Mouse (Mus musculus) hindbrain, embryonic 12.5 days (tissue): ENCODE results near the gene Nxnl1. TPM values are rescaled to one million over a fixed set of nuclear protein-coding genes. Genes with fewer than 3 reads are reported as not detected.

ENCODE experiments used
- ATAC-seq: fragments of 200-750 bp; cut with Nextera tagmentation; 2 replicates; pipeline ENCODE4 v1.8.0; 2017; ENCODE audit warnings: moderate TSS enrichment; ENCODE audit not compliant: low FRiP score
- H3K27ac ChIP-seq: fragments of 300-500 bp; sonication (generic); 2 replicates; pipeline ENCODE4 v1.5.1; 2016; ENCODE audit warnings: mild to moderate bottlenecking
- H3K27me3 ChIP-seq: fragments of 300-500 bp; sonication (generic); 2 replicates; pipeline ENCODE4 v1.6.1; 2016; ENCODE audit warnings: mild to moderate bottlenecking
- H3K36me3 ChIP-seq: fragments of 300-500 bp; sonication (generic); 2 replicates; pipeline ENCODE4 v1.6.1; 2016; ENCODE audit warnings: mild to moderate bottlenecking
- H3K4me1 ChIP-seq: fragments of 300-500 bp; sonication (generic); 2 replicates; pipeline ENCODE4 v1.6.1; 2016
- H3K4me2 ChIP-seq: fragments of 300-500 bp; sonication (generic); replicated peaks from 2 replicates; pipeline ENCODE4 v1.6.1; 2016; ENCODE audit warnings: mild to moderate bottlenecking
- H3K4me3 ChIP-seq: fragments of 300-500 bp; sonication (generic); 2 replicates; pipeline ENCODE4 v1.5.1; 2016; ENCODE audit warnings: mild to moderate bottlenecking
- H3K9ac ChIP-seq: fragments of 300-500 bp; sonication (generic); 2 replicates; pipeline ENCODE4 v1.6.1; 2016; ENCODE audit warnings: mild to moderate bottlenecking, moderate library complexity
- H3K9me3 ChIP-seq: fragments of 300-500 bp; sonication (generic); replicated peaks from 2 replicates; pipeline ENCODE4 v1.6.1; 2016; ENCODE audit warnings: mild to moderate bottlenecking
- WGBS: fragments of 180-500 bp; shearing (Covaris S2); methylation state at CpG from one replicate; pipeline ENCODE4 v1.1.7; 2016; 5-methylcytosine and 5-hydroxymethylcytosine counted together
- polyA plus RNA-seq: library from polyadenylated mRNA; unstranded; fragments of >200 nt; fragmentation: Nextera tagmentation; extraction: Ambion mirVana; gene quantifications from 2 replicates; pipeline ENCODE4 v1.2.1, GENCODE M21; 2016

Nxnl1 gene
- polyA plus RNA-seq, 1 experiment from 2014 or later: not detected

DNA sequence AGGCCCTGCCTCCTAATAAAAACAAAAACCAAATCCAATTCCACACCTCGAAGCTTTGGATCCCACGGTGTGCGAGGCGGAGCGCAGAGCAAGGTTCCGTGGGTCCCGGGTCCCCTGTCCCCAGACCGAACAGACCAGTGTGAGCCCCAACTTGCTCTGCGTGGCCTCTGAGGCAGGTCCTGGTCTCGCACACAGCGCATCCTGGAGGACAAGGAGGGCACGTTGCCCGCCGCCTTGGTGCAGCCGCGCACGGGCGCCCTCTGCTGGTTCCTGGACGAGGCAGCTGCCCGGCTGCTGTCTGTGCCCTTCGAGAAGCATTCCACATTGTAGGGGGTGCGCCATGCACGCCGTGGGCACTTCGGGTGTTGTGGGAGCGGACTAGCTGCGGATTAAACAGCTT lies 29.5 kb upstream of the Nxnl1 start:
- H3K4me1 ChIP-seq: peaks cover 18% of the 10 kb centered on the region
- ATAC-seq: no peak
- WGBS: 7% methylated on average over 27 of the region's 27 CpGs
- H3K27me3 ChIP-seq: peaks cover 15% of the 10 kb centered on the region
- H3K9ac ChIP-seq: no peak overlapping the region
- H3K9me3 ChIP-seq: no peaks in the 10 kb centered on the region
- H3K36me3 ChIP-seq: peaks cover 3% of the 10 kb centered on the region; the same call in 1 of the 2 replicates
- H3K4me2 ChIP-seq: no peak overlapping the region
- H3K27ac ChIP-seq: no peak overlapping the region
- no peak overlapping the region for H3K4me3 ChIP-seq

DNA sequence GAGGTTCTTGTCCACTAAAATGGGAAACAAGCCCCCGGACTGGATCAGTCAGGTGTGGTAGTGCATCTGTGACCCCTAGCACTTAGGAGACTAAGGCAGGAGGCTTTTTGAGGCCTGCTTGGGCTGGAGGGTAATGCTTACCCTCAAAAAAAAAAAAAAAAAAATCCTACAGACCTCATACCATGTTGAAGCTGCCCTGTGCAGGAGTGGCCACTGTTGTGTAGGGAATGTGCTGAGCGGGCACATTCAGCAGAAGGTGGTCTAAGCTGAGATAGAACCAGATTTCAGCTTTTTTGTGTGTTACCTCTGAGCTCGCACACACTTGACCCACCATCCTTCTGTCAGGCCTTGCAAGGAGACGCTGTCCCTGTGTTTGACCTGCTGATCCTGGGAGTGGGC lies 27.9 kb upstream of the Nxnl1 start:
- no peak overlapping the region for H3K4me3 ChIP-seq
- H3K36me3 ChIP-seq: no peaks in the 10 kb centered on the region
- no peak overlapping the region for H3K4me2 ChIP-seq
- no peak overlapping the region for H3K9ac ChIP-seq
- no peaks in the 10 kb centered on the region for H3K27me3 ChIP-seq
- WGBS: 93% methylated on average over 4 of the region's 4 CpGs
- ATAC-seq: no peak
- peaks cover 19% of the 10 kb centered on the region for H3K4me1 ChIP-seq
- H3K9me3 ChIP-seq: no peaks in the 10 kb centered on the region
- H3K27ac ChIP-seq: no peak overlapping the region

DNA sequence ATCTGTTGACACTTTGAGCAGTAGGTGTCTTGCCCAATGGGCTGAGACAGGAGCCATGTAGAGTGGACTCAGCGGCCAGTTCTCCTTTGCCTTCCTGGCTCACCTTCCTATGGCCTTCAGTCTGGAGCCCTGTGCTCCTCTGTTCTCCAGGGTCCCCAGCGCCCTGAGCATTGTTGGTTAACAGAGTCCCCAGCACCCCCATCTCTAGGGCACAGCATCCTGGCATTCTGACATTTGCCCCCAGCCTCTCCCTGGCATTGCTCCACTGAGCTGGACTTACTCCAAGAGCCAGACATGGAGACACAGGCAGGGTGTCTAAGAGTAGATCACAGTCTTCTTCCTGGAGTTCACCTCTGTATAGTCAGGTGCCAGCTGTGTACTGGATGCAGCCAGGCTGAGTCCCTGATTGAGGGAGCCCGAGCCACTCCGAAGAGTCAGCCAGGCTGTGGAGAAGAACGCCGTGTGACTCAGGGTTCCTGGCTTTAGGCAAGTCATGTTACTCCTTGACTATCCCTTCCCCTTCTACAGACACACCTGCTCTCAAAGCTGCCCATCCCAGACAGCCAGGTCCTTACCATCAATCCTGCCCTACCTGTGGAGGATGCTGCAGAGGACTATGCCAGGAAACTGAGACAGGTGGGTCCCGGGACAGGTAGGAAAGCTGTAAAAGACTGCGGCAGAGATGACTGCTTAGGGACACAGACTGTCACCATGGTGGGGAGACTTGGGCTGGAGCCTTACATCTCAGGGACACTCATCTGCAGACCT lies 27.3 kb upstream of the Nxnl1 start:
- no peak for ATAC-seq
- peaks cover 19% of the 10 kb centered on the region for H3K4me1 ChIP-seq
- H3K9ac ChIP-seq: no peak overlapping the region
- H3K36me3 ChIP-seq: no peaks in the 10 kb centered on the region
- 96% methylated on average over 8 of the region's 8 CpGs for WGBS
- no peak overlapping the region for H3K27ac ChIP-seq
- H3K4me3 ChIP-seq: no peak overlapping the region
- H3K27me3 ChIP-seq: no peaks in the 10 kb centered on the region
- peak overlapping the region; percentile 94; the same call in 1 of the 2 replicates for H3K4me2 ChIP-seq
- H3K9me3 ChIP-seq: no peaks in the 10 kb centered on the region

DNA sequence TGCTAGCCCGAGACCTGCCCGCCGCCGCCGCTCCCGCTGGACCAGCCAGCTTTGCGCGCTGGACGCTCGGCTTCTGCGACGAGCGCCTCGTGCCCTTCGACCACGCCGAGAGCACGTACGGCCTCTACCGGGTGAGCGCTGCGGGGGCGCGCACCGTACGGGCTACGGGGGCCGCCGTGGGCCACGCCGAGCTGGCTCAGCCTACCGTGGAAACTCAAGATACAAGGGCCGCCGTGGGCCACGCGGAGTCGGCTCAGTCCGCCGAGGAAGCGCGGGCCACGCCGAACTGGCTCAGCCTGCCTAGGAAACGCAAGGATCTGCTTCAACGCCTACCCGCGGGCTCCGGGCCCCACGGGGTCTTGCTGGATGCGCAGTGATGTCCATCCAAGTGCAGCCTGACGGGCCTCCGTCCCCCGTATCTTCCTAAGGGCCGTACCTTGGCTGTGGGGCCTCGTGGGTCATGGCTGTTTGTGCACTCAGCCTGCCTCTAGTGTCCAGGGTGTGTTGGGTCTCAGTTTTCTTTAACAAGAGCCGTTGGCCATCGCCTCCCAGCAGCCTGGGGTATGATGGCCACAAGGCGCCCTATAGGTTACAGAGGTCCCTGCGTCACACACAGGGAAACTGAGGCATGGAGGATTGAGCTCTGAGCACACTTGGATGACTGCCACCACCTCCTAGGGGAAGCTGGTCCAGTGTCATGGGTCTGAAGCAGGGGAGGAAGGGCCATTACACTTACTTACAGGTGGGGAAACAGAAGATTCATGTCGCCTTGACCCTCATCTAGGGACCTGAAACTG lies 26.2 kb upstream of the Nxnl1 start:
- H3K27ac ChIP-seq: peak overlapping the region; percentile 99
- 6% methylated on average over 49 of the region's 60 CpGs for WGBS
- ATAC-seq: peak; percentile 71
- no peaks in the 10 kb centered on the region for H3K9me3 ChIP-seq
- H3K4me1 ChIP-seq: peaks cover 19% of the 10 kb centered on the region
- H3K36me3 ChIP-seq: no peaks in the 10 kb centered on the region
- H3K4me2 ChIP-seq: peak overlapping the region; percentile 94
- H3K4me3 ChIP-seq: peak overlapping the region; percentile 86
- H3K9ac ChIP-seq: peak overlapping the region; percentile 93
- H3K27me3 ChIP-seq: no peaks in the 10 kb centered on the region

DNA sequence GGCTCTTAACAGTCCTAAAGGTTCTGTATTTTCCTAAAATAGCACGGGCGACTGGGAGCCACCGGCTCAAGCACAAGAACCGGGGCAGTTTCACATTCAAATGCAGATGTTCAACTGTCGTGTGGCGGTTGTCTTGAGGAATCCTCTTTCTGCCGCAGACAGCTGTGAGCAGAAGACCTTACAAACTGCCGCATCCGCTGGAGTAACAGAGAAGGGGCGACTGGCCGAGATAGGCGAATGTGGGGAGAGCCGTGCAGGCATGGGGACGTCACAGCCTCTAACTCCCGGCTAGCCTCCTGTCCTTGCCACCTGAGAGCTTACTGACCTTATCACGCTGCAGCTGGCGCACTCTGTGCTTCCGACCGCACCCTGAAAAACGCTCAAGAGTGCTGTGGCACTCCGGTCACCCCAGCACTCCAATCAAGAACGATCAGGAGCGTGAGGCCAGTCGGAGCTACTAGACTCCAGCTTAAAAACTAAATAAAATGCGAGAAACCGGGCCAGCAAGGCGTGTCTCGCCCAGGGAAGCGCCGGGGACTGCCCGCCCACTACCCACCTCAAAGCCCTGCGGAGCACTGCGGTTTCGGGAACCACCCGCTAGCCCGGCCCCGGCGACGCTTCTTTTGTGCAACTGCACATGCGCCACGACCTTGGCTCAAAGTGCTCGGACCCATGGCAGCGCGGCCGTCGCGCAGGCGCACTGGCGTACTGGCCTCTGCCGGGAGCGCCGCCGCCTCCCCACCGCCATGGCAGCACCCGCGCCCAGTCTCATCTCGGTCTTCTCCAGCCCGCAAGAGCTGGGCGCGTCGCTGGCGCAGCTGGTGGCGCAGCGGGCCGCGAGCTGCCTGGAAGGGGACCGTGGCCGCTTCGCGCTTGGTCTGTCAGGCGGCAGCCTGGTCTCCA lies 25.3 kb upstream of the Nxnl1 start, which contains the start of gene Pgls:
TSS of gene Pgls (plus strand) at position 706 of the 903 bp plus-strand sequence.
- under 1% methylated on average over 69 of the region's 71 CpGs for WGBS
- H3K4me1 ChIP-seq: peaks cover 19% of the 10 kb centered on the region
- ATAC-seq: peak; percentile 88
- H3K36me3 ChIP-seq: 0 out of 2 replicates have a peak, but pooled peaks cover 6% of the 10 kb centered on the region
- H3K9ac ChIP-seq: peak within 1 kb of the TSS; percentile 93
- no peaks in the 10 kb centered on the region for H3K9me3 ChIP-seq
- no peaks in the 10 kb centered on the region for H3K27me3 ChIP-seq
- peak within 1 kb of the TSS; percentile 99 for H3K27ac ChIP-seq
- H3K4me3 ChIP-seq: peak within 1 kb of the TSS; percentile 86
- peak within 1 kb of the TSS; percentile 94 for H3K4me2 ChIP-seq

DNA sequence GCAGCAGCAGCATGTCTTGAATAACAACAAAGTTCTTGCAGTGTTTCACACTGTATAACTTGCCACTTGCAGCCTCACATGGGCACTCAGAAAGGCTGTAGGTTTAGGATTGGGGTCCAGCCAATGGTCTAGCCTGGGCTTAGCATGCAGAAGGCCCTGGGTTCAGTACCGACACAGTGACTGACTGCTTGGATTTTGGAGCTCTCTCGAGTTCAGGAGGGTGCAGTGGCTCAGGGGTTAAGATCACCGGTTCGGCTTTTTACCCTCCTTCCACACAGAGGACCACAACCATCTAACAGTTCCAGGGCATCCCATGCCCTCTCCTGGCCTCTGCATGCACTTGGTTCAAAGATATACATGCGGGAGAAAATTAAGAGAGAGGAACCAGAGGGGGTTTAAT lies 24.6 kb upstream of the Nxnl1 start:
- peak overlapping the region; percentile 94 for H3K4me2 ChIP-seq
- 24% methylated on average over 5 of the region's 5 CpGs for WGBS
- H3K36me3 ChIP-seq: peaks cover 8% of the 10 kb centered on the region
- H3K4me3 ChIP-seq: peak overlapping the region; percentile 86
- H3K27ac ChIP-seq: no peak overlapping the region
- peak overlapping the region; percentile 93 for H3K9ac ChIP-seq
- no peak for ATAC-seq
- H3K27me3 ChIP-seq: no peaks in the 10 kb centered on the region
- H3K9me3 ChIP-seq: no peaks in the 10 kb centered on the region
- peaks cover 19% of the 10 kb centered on the region for H3K4me1 ChIP-seq

DNA sequence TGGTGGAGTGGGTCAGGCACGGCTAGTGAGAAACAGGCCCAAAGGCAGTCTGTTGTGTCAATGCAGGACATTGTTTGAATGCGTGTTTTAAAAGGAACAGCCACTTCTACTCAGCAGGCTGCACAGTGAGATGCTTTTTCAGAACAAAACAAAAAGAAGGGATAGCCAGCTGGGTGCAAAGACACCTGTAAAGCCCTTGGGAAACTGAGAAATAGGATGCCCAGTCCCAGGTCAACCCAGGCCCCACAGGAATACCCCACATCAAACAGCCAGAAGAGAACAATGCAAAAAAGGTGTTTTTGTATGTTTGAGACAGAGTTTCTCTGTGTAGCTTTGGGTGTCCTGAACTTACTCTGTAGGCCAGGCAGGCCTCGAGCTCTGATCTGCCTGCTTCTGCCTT lies 22.4 kb upstream of the Nxnl1 start:
- ATAC-seq: no peak
- 65% methylated on average over 3 of the region's 3 CpGs for WGBS
- peaks cover 19% of the 10 kb centered on the region for H3K4me1 ChIP-seq
- no peak overlapping the region for H3K27ac ChIP-seq
- H3K9me3 ChIP-seq: no peaks in the 10 kb centered on the region
- H3K27me3 ChIP-seq: no peaks in the 10 kb centered on the region
- no peak overlapping the region for H3K4me3 ChIP-seq
- no peak overlapping the region for H3K4me2 ChIP-seq
- H3K9ac ChIP-seq: no peak overlapping the region
- peaks cover 30% of the 10 kb centered on the region for H3K36me3 ChIP-seq

DNA sequence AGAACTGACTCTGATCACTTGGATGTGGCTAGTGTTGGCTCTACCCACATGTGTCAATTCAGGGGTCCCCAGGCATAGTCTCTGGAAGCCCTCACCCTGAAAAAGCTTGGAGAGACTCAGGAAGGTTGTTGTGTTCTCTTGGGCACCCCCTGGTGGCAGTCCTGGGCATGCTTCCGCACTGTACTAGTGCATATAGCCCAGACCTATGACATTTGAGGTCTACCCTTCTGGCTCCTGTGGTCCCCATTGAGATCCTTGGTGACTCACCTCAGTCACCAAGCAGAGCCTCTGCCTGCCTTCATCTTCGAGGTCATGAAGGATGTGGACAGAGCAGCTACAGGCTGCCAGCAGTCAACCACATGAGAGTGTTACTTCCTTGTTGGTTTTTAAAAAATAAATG lies 20.5 kb upstream of the Nxnl1 start:
- H3K4me1 ChIP-seq: peaks cover 8% of the 10 kb centered on the region
- no peak overlapping the region for H3K9ac ChIP-seq
- no peak overlapping the region for H3K4me3 ChIP-seq
- H3K36me3 ChIP-seq: peaks cover 32% of the 10 kb centered on the region
- H3K27ac ChIP-seq: no peak overlapping the region
- H3K27me3 ChIP-seq: no peaks in the 10 kb centered on the region
- no peaks in the 10 kb centered on the region for H3K9me3 ChIP-seq
- 88% methylated on average over 2 of the region's 2 CpGs for WGBS
- no peak overlapping the region for H3K4me2 ChIP-seq
- no peak for ATAC-seq

DNA sequence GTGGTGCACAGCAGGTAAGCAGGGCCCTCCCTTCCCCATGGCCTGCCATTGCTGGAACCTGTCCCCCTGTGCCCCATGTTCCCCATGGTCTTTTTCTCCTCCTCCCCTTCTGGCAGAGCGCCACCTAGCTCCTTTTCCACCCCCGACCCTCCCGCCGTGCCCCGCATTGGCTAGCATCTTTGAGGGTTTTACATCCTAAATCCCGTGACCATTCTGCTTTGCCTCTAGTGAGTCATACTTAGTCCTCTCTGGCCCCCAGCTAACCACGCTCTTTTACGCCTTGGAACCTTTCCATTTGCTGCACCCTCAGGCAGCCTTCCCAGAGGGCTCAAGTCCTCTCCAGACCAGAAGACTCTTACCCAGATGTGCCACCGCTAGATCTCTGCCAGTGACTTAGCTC lies 13.8 kb upstream of the Nxnl1 start:
- H3K36me3 ChIP-seq: peaks cover 33% of the 10 kb centered on the region
- H3K9ac ChIP-seq: no peak overlapping the region
- no peak; the same call in 1 of the 2 replicates for ATAC-seq
- no peaks in the 10 kb centered on the region for H3K9me3 ChIP-seq
- no peak overlapping the region for H3K4me2 ChIP-seq
- peaks cover 8% of the 10 kb centered on the region; the same call in 1 of the 2 replicates for H3K27me3 ChIP-seq
- H3K4me1 ChIP-seq: peaks cover 4% of the 10 kb centered on the region; the same call in 1 of the 2 replicates
- no peak overlapping the region for H3K4me3 ChIP-seq
- no peak overlapping the region for H3K27ac ChIP-seq
- 41% methylated on average over 9 of the region's 9 CpGs for WGBS

DNA sequence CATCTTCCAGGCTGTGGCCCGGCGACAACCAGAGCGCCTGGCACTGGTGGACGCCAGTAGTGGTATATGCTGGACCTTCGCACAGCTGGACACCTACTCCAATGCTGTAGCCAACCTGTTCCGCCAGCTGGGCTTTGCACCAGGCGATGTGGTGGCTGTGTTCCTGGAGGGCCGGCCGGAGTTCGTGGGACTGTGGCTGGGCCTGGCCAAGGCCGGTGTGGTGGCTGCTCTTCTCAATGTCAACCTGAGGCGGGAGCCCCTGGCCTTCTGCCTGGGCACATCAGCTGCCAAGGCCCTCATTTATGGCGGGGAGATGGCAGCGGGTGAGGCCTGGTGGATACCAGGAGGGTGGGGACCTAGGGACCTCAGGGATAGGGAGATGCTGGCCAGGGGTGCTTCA lies 13.1 kb upstream of the Nxnl1 start:
- peaks cover 26% of the 10 kb centered on the region for H3K36me3 ChIP-seq
- WGBS: 92% methylated on average over 14 of the region's 14 CpGs
- no peak overlapping the region for H3K27ac ChIP-seq
- H3K9me3 ChIP-seq: no peaks in the 10 kb centered on the region
- peaks cover 8% of the 10 kb centered on the region; the same call in 1 of the 2 replicates for H3K27me3 ChIP-seq
- no peak overlapping the region for H3K9ac ChIP-seq
- no peak overlapping the region for H3K4me2 ChIP-seq
- ATAC-seq: no peak
- H3K4me1 ChIP-seq: peaks cover 4% of the 10 kb centered on the region; the same call in 1 of the 2 replicates
- H3K4me3 ChIP-seq: no peak overlapping the region

DNA sequence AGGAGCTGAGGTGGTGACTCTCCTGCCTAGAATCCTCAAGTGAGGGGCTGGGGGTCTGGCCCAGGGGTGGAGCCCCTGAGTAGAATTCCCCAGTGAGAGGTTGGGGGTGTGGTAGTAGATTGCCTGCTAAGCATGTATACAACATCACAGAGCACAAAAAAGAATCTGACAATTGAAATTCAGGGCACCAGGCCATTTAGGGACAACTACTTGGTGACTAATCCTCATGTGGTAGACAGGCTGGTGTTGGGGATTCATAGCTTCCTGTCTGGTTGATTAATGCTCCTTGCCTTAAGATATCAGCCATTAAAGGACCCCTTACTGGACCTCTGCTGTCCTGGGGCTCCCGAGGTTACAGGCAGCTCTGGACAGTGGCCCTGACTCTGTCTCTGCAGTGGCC lies 12.6 kb upstream of the Nxnl1 start:
- WGBS: 65% methylated on average over 1 of the region's 1 CpGs
- Histone ChIP-seq H3K9ac (no peak overlapping the region), H3K36me3 (peaks cover 21% of the 10 kb centered on the region), H3K9me3 (no peaks in the 10 kb centered on the region), H3K27ac (no peak overlapping the region), H3K27me3 (peaks cover 8% of the 10 kb centered on the region; the same call in 1 of the 2 replicates), H3K4me2 (no peak overlapping the region), H3K4me3 (no peak overlapping the region), H3K4me1 (peaks cover 4% of the 10 kb centered on the region; the same call in 1 of the 2 replicates)
- no peak for ATAC-seq
